Mouse (Mus musculus): ENCODE measurements around the gene Bpgm. TPM values are rescaled to one million over a fixed set of nuclear protein-coding genes. Genes with fewer than 3 reads are reported as not detected.

Gene Bpgm
- polyA plus RNA-seq, 1 experiment from 2014 or later, result 136 TPM

GRCm38 (mm10) chr6:34512741-34513140, 36.7 kb downstream of the Bpgm start:
- Histone ChIP-seq H3K9ac (no peak overlapping the region), H3K4me3 (replicated peaks) (no peak overlapping the region), H3K4me1 (replicated peaks) (peaks cover 69% of the 10 kb centered on the region), H3K4me2 (no peak overlapping the region), H3K9me3 (replicated peaks) (no peaks in the 10 kb centered on the region), H3K27me3 (no peaks in the 10 kb centered on the region), H3K27ac (no peak overlapping the region), H3K36me3 (no peaks in the 10 kb centered on the region)
- no peak for ATAC-seq (ENCODE audit: low read depth)
- no peak for DNase-seq

DNA sequence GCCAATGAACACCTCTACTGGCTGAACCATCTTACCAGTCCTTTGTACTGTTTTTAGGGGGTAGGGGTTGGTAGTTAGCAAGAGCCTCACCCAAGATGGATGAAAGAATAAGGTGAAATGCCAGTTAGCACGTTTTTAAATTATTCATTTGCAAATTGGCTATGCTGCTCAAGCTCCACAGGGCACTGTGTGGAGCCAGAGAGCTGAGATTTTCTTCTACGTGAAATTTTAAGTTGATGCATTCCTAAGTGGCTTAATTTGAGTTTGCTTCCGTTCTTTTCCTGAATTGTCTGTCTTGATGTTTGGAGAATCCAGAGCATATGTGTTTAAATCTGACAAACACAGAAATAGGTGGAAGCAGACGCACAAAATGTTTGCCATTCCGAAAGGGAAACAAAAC, 38.6 kb downstream of the Bpgm start:
- DNase-seq (no peak), ATAC-seq (ENCODE audit: low read depth) (no peak)
- 56% methylated on average over 5 of the region's 5 CpGs for WGBS (ENCODE audit: insufficient replicate concordance)
- no peaks in the 10 kb centered on the region for H3K36me3 ChIP-seq
- no peak overlapping the region for H3K4me2 ChIP-seq
- H3K4me1 ChIP-seq (replicated peaks), result peaks cover 70% of the 10 kb centered on the region
- no peak overlapping the region for H3K4me3 ChIP-seq (replicated peaks)
- no peaks in the 10 kb centered on the region for H3K9me3 ChIP-seq (replicated peaks)
- H3K27me3 ChIP-seq, result no peaks in the 10 kb centered on the region
- no peak overlapping the region for H3K9ac ChIP-seq
- H3K27ac ChIP-seq, result no peak overlapping the region

- Histone ChIP-seq H3K4me3 (replicated peaks) (no peak overlapping the region), H3K27me3 (no peaks in the 10 kb centered on the region), H3K4me2 (no peak overlapping the region), H3K4me1 (replicated peaks) (peaks cover 70% of the 10 kb centered on the region), H3K9ac (no peak overlapping the region), H3K9me3 (replicated peaks) (no peaks in the 10 kb centered on the region), H3K36me3 (no peaks in the 10 kb centered on the region), H3K27ac (no peak overlapping the region)
- no peak for DNase-seq
- 53% methylated on average over 10 of the region's 10 CpGs for WGBS (ENCODE audit: insufficient replicate concordance)
- no peak for ATAC-seq (ENCODE audit: low read depth)
Observed at GRCm38 (mm10) chr6:34515098-34515782, 39.2 kb downstream of the Bpgm start.

- H3K4me3 ChIP-seq (replicated peaks), result no peak overlapping the region
- WGBS (ENCODE audit: insufficient replicate concordance), result 27% methylated on average over 1 of the region's 1 CpGs
- no peak for ATAC-seq (ENCODE audit: low read depth)
- peaks cover 68% of the 10 kb centered on the region for H3K4me1 ChIP-seq (replicated peaks)
- DNase-seq, result no peak
- H3K9ac ChIP-seq, result no peak overlapping the region
- H3K4me2 ChIP-seq, result no peak overlapping the region
- no peak overlapping the region for H3K27ac ChIP-seq
- H3K27me3 ChIP-seq, result no peaks in the 10 kb centered on the region
- H3K36me3 ChIP-seq, result no peaks in the 10 kb centered on the region
- H3K9me3 ChIP-seq (replicated peaks), result no peaks in the 10 kb centered on the region
Observed at GRCm38 (mm10) chr6:34515783-34516099, 39.7 kb downstream of the Bpgm start.

DNA sequence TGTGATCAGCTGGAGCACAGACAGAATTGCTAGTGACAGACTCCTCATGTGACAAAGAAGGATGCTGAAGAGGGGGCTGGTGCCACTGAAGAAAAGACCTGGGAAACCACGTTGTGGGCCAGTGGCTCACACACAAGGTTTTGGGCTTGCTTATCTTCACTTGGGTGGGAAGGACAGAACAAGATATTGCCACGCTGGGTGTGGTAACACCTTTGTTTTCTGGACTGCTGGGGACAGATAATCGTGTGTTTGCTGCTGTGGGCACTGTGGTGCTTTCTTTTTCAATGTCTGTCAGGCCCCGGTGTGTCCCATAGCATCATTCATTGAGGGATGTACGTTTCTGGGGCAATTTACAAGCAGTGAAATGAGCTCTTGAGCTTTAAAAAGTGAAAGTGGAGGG, 41.7 kb downstream of the Bpgm start:
- DNase-seq, result peak; percentile 72
- peak overlapping the region; percentile 57 for H3K4me2 ChIP-seq

DNA sequence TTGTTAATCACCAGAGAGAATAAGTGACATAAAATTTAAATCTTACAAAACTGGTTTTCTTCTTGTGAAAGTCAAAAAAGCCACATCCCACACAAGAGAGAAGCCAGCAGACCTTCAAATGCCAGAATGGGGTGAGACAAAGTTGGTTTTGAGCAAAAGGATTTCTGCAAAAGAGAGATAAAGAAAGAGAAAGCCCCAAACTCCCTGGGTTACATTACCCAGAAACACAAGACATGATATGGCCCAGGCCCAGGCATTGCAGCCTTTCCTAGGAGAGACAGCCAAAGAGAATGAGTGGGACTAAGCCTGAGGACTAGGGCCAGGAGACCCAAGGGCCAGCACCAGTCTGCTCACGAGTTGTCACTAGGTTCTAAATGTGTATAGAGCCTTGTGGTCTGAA, 43.1 kb downstream of the Bpgm start:
- peak overlapping the region; percentile 57; the same call in 1 of the 2 replicates for H3K4me2 ChIP-seq
- 46% methylated on average over 1 of the region's 1 CpGs for WGBS (ENCODE audit: insufficient replicate concordance)
- H3K9ac ChIP-seq, result peak overlapping the region; percentile 50
- H3K27ac ChIP-seq, result peak overlapping the region; percentile 82
- H3K27me3 ChIP-seq, result no peaks in the 10 kb centered on the region
- no peaks in the 10 kb centered on the region for H3K9me3 ChIP-seq (replicated peaks)
- peak; percentile 64 for ATAC-seq (ENCODE audit: low read depth)
- H3K4me1 ChIP-seq (replicated peaks), result peaks cover 58% of the 10 kb centered on the region
- H3K36me3 ChIP-seq, result no peaks in the 10 kb centered on the region
- peak; percentile 33 for DNase-seq
- H3K4me3 ChIP-seq (replicated peaks), result no peak overlapping the region

More for the DNA sequence above, 41.7 kb downstream of the Bpgm start:
- WGBS (ENCODE audit: insufficient replicate concordance), result 8% methylated on average over 5 of the region's 5 CpGs
- Histone ChIP-seq H3K4me1 (replicated peaks) (peaks cover 55% of the 10 kb centered on the region), H3K27ac (peak overlapping the region; percentile 82), H3K4me3 (replicated peaks) (peak overlapping the region; percentile 27; the same call in 1 of the 2 replicates), H3K9me3 (replicated peaks) (no peaks in the 10 kb centered on the region), H3K9ac (peak overlapping the region; percentile 50), H3K27me3 (no peaks in the 10 kb centered on the region), H3K36me3 (no peaks in the 10 kb centered on the region)
- ATAC-seq (ENCODE audit: low read depth), result peak; percentile 90

GRCm38 (mm10) chr6:34520491-34520890, 44.5 kb downstream of the Bpgm start:
- Histone ChIP-seq H3K4me3 (replicated peaks) (no peak overlapping the region), H3K27me3 (no peaks in the 10 kb centered on the region), H3K4me1 (replicated peaks) (peaks cover 62% of the 10 kb centered on the region), H3K4me2 (no peak overlapping the region), H3K9me3 (replicated peaks) (no peaks in the 10 kb centered on the region), H3K36me3 (no peaks in the 10 kb centered on the region), H3K27ac (no peak overlapping the region), H3K9ac (no peak overlapping the region)
- DNase-seq, result no peak
- ATAC-seq (ENCODE audit: low read depth), result no peak
- 85% methylated on average over 2 of the region's 2 CpGs for whole genome bisulfite sequencing (ENCODE audit: insufficient replicate concordance)

- no peak overlapping the region for H3K4me3 ChIP-seq (replicated peaks)
- H3K9ac ChIP-seq, result no peak overlapping the region
- H3K4me2 ChIP-seq, result no peak overlapping the region
- DNase-seq (no peak), ATAC-seq (ENCODE audit: low read depth) (no peak)
- H3K36me3 ChIP-seq, result no peaks in the 10 kb centered on the region
- H3K4me1 ChIP-seq (replicated peaks), result peaks cover 64% of the 10 kb centered on the region
- no peak overlapping the region for H3K27ac ChIP-seq
- H3K27me3 ChIP-seq, result no peaks in the 10 kb centered on the region
- no peaks in the 10 kb centered on the region for H3K9me3 ChIP-seq (replicated peaks)
- 73% methylated on average over 6 of the region's 6 CpGs for WGBS (ENCODE audit: insufficient replicate concordance)
Observed at GRCm38 (mm10) chr6:34520912-34521311, 44.9 kb downstream of the Bpgm start.

- Histone ChIP-seq H3K4me1 (replicated peaks) (peaks cover 66% of the 10 kb centered on the region), H3K27ac (no peak overlapping the region), H3K36me3 (no peaks in the 10 kb centered on the region), H3K4me2 (no peak overlapping the region), H3K9ac (no peak overlapping the region), H3K9me3 (replicated peaks) (no peaks in the 10 kb centered on the region), H3K27me3 (no peaks in the 10 kb centered on the region), H3K4me3 (replicated peaks) (no peak overlapping the region)
- no peak for ATAC-seq (ENCODE audit: low read depth)
- 63% methylated on average over 5 of the region's 5 CpGs for WGBS (ENCODE audit: insufficient replicate concordance)
- DNase-seq, result no peak
Observed at GRCm38 (mm10) chr6:34523476-34523875, 47.5 kb downstream of the Bpgm start.

DNA sequence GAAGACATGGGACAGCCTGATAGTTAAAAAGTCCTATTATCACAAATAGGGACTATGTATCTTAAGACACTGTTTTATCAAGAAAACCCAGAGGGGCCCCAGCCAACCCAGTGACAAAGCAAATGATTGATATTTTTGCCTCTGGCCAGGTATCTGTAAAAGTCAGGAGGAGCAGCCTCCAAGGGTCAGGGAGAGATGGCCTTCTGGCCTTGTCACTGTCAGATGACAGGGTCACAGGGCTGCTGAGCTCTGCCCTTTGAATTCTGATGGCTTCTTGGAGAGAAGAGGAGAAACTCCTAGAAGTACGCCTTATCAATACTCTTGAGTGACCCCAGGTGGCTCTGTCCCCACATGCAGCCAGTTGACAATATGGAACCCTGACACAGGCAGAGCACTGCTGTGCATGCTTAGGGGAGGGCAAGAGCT, 49.5 kb downstream of the Bpgm start:
- Histone ChIP-seq H3K9me3 (replicated peaks) (no peaks in the 10 kb centered on the region), H3K9ac (no peak overlapping the region), H3K27ac (peak overlapping the region; percentile 40), H3K36me3 (no peaks in the 10 kb centered on the region), H3K27me3 (0 out of 2 replicates have a peak, but pooled peaks cover 5% of the 10 kb centered on the region), H3K4me2 (peak overlapping the region; percentile 17; the same call in 1 of the 2 replicates), H3K4me1 (replicated peaks) (peaks cover 52% of the 10 kb centered on the region), H3K4me3 (replicated peaks) (no peak overlapping the region)
- 28% methylated on average over 1 of the region's 1 CpGs for WGBS (ENCODE audit: insufficient replicate concordance)
- ATAC-seq (ENCODE audit: low read depth), result peak; percentile 66
- peak; percentile 52 for DNase-seq

GRCm38 (mm10) chr6:34525927-34526326, 49.9 kb downstream of the Bpgm start:
- Histone ChIP-seq H3K4me1 (replicated peaks) (peaks cover 52% of the 10 kb centered on the region), H3K4me2 (peak overlapping the region; percentile 2; the same call in 1 of the 2 replicates)
- ATAC-seq (ENCODE audit: low read depth), result peak; percentile 69

DNA sequence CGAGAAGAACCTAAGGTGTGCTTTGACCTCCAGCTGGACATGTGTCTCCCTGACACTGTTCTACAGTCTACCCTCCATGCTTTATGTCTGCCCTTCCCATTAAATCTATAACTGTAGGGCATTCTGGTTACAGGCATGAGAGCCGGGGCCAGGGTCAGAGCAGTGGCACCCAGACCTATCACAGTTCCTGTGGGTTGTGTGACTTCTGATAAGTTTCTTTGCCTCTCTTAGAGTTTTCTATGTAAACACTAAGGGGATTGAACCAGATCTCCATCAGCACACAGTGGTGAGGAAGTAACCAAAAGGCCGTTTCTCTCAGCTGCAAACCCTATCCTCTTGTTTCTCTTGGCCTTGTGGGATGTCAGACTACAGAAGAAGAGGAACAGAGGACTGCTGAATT, 50.4 kb downstream of the Bpgm start:
- Histone ChIP-seq H3K4me2 (0 out of 2 replicates have a peak overlapping the region, but pooled peaks have one; percentile 2), H3K4me3 (replicated peaks) (no peak overlapping the region), H3K4me1 (replicated peaks) (peaks cover 52% of the 10 kb centered on the region), H3K9ac (peak overlapping the region; percentile 22; the same call in 1 of the 2 replicates), H3K36me3 (no peaks in the 10 kb centered on the region), H3K27me3 (0 out of 2 replicates have a peak, but pooled peaks cover 5% of the 10 kb centered on the region), H3K27ac (0 out of 2 replicates have a peak overlapping the region, but pooled peaks have one; percentile 40), H3K9me3 (replicated peaks) (no peaks in the 10 kb centered on the region)
- 32% methylated on average over 3 of the region's 3 CpGs for WGBS (ENCODE audit: insufficient replicate concordance)
- ATAC-seq (ENCODE audit: low read depth) (peak; percentile 67), DNase-seq (no peak)

More at GRCm38 (mm10) chr6:34525927-34526326, 49.9 kb downstream of the Bpgm start:
- no peak overlapping the region for H3K4me3 ChIP-seq (replicated peaks)
- no peaks in the 10 kb centered on the region for H3K36me3 ChIP-seq
- H3K9me3 ChIP-seq (replicated peaks), result no peaks in the 10 kb centered on the region
- DNase-seq, result no peak
- 0 out of 2 replicates have a peak, but pooled peaks cover 5% of the 10 kb centered on the region for H3K27me3 ChIP-seq
- peak overlapping the region; percentile 22; the same call in 1 of the 2 replicates for H3K9ac ChIP-seq
- H3K27ac ChIP-seq, result peak overlapping the region; percentile 40
- 44% methylated on average over 6 of the region's 6 CpGs for WGBS (ENCODE audit: insufficient replicate concordance)
